Mouse (Mus musculus): Measurements from ENCODE around the gene Gm32717.
"Not testable (repeated sequence)": the region's sequence is repeated elsewhere in the genome, so short reads cannot be mapped to it uniquely, and the experiment has no call there.

The Gm32717 gene

GRCm38 (mm10) chr10:118240680-118241079, at the start of gene Gm32717:
TSS of gene Gm32717 (minus strand) at chr10:118240780.
- in situ Hi-C loops (cut with MboI; ENCODE audit: low sequenced_read_pairs): not testable (repeated sequence)

GRCm38 (mm10) chr10:118283016-118283415, 42.4 kb upstream of the Gm32717 start:
- in situ Hi-C loops (cut with MboI; ENCODE audit: low sequenced_read_pairs): loop anchor here (25.0 kb wide), 1 partner anchor 121 kb away; no protein-coding TSS in a partner anchor

- in situ Hi-C loops (cut with MboI; ENCODE audit: low sequenced_read_pairs): loop anchor here (25.0 kb wide), 1 partner anchor 120 kb away; no protein-coding TSS in a partner anchor
Measured at GRCm38 (mm10) chr10:118282565-118282964, 42.0 kb upstream of the Gm32717 start.

GRCm38 (mm10) chr10:118278069-118278468, 37.5 kb upstream of the Gm32717 start:
- in situ Hi-C loops (cut with MboI; ENCODE audit: low sequenced_read_pairs): loop anchor here (25.0 kb wide), 1 partner anchor 116 kb away; no protein-coding TSS in a partner anchor

- in situ Hi-C loops (cut with MboI; ENCODE audit: low sequenced_read_pairs): not testable (repeated sequence)
Measured at GRCm38 (mm10) chr10:118271416-118271815, 30.8 kb upstream of the Gm32717 start.

GRCm38 (mm10) chr10:118268812-118269211, 28.2 kb upstream of the Gm32717 start:
- in situ Hi-C loops (cut with MboI; ENCODE audit: low sequenced_read_pairs): not testable (repeated sequence)

GRCm38 (mm10) chr10:118258388-118258787, 17.8 kb upstream of the Gm32717 start, which contains the start of gene Gm32802:
TSS of gene Gm32802 (plus strand) at chr10:118258688.
- in situ Hi-C loops (cut with MboI; ENCODE audit: low sequenced_read_pairs): not testable (repeated sequence)

- in situ Hi-C loops (cut with MboI; ENCODE audit: low sequenced_read_pairs): no loop called here
Measured at GRCm38 (mm10) chr10:118250852-118251295, 10.3 kb upstream of the Gm32717 start.

GRCm38 (mm10) chr10:118249006-118249595, 8.5 kb upstream of the Gm32717 start:
- in situ Hi-C loops (cut with MboI; ENCODE audit: low sequenced_read_pairs): not testable (repeated sequence)

- in situ Hi-C loops (cut with MboI; ENCODE audit: low sequenced_read_pairs): not testable (repeated sequence)
Measured at GRCm38 (mm10) chr10:118232607-118233006, 8.0 kb downstream of the Gm32717 start.

- in situ Hi-C loops (cut with MboI; ENCODE audit: low sequenced_read_pairs): not testable (repeated sequence)
Measured at GRCm38 (mm10) chr10:118227629-118228028, 13.0 kb downstream of the Gm32717 start.

- in situ Hi-C loops (cut with MboI; ENCODE audit: low sequenced_read_pairs): not testable (repeated sequence)
Measured at GRCm38 (mm10) chr10:118215719-118216393, 24.7 kb downstream of the Gm32717 start.

GRCm38 (mm10) chr10:118204642-118205041, 35.9 kb downstream of the Gm32717 start, which contains the start of gene Il22:
TSS of gene Il22 (plus strand) at chr10:118204942.
- in situ Hi-C loops (cut with MboI; ENCODE audit: low sequenced_read_pairs): no loop called here

GRCm38 (mm10) chr10:118195150-118195549, 45.4 kb downstream of the Gm32717 start:
- in situ Hi-C loops (cut with MboI; ENCODE audit: low sequenced_read_pairs): not testable (repeated sequence)
